Mouse (Mus musculus) lung, embryonic 15.5 days (tissue): ENCODE measurements at regions not wholly inside any gene's neighbourhood (a gene's known extent, or its start where the extent isn't known, plus 50 kb on each side); places are given as distances from the start of the nearest gene placed in this dataset.

ENCODE experiments used
- ATAC-seq: fragments of 200-750 bp; cut with Nextera tagmentation; 2 replicates; pipeline ENCODE4 v1.8.0; 2017; ENCODE audit warnings: moderate number of reproducible peaks, borderline replicate concordance; ENCODE audit not compliant: low FRiP score, low TSS enrichment; ENCODE audit errors: extremely low read depth
- H3K27ac ChIP-seq: fragments of 300-500 bp; sonication (generic); 2 replicates; pipeline ENCODE4 v1.5.1; 2015; ENCODE audit warnings: moderate library complexity, mild to moderate bottlenecking, inconsistent platforms
- H3K27me3 ChIP-seq: fragments of 300-500 bp; sonication (generic); 2 replicates; pipeline ENCODE4 v1.6.1; 2015; ENCODE audit warnings: inconsistent platforms
- H3K36me3 ChIP-seq: fragments of 300-500 bp; sonication (generic); 2 replicates; pipeline ENCODE4 v1.6.1; 2015; ENCODE audit warnings: inconsistent platforms
- H3K4me1 ChIP-seq: fragments of 300-500 bp; sonication (generic); 2 replicates; pipeline ENCODE4 v1.6.1; 2015; ENCODE audit warnings: inconsistent platforms
- H3K4me2 ChIP-seq: fragments of 300-500 bp; sonication (generic); 2 replicates; pipeline ENCODE4 v1.6.1; 2015; ENCODE audit warnings: inconsistent platforms, mild to moderate bottlenecking, moderate library complexity
- H3K4me3 ChIP-seq: fragments of 300-500 bp; sonication (generic); 2 replicates; pipeline ENCODE4 v1.5.1; 2015; ENCODE audit warnings: mild to moderate bottlenecking, inconsistent platforms
- H3K9ac ChIP-seq: fragments of 300-500 bp; sonication (generic); 2 replicates; pipeline ENCODE4 v1.6.1; 2015; ENCODE audit warnings: inconsistent platforms
- H3K9me3 ChIP-seq: fragments of 300-500 bp; sonication (generic); 2 replicates; pipeline ENCODE4 v1.6.1; 2016; ENCODE audit warnings: inconsistent platforms
- WGBS: fragments of 180-500 bp; shearing (Covaris S2); methylation state at CpG from one replicate; pipeline ENCODE4 v1.1.7; 2015; 5-methylcytosine and 5-hydroxymethylcytosine counted together

- H3K4me3 ChIP-seq, result no peak overlapping the region
- H3K4me2 ChIP-seq, result no peak overlapping the region
- H3K9me3 ChIP-seq, result no peaks in the 10 kb centered on the region
- no peaks in the 10 kb centered on the region for H3K27me3 ChIP-seq
- peak overlapping the region; percentile 79 for H3K27ac ChIP-seq
- ATAC-seq, result peak; percentile 20; the same call in 1 of the 2 replicates
- 22% methylated on average over 5 of the region's 5 CpGs for WGBS
- no peak overlapping the region for H3K9ac ChIP-seq
- H3K4me1 ChIP-seq, result peaks cover 56% of the 10 kb centered on the region
- H3K36me3 ChIP-seq, result no peaks in the 10 kb centered on the region
These were observed 98.6 kb upstream of the Ankrd55 start for GRCm38 (mm10) chr13:112189605-112190004.

GRCm38 (mm10) chr13:112192192-112192905, 95.9 kb upstream of the Ankrd55 start:
- Histone ChIP-seq H3K9ac (no peak overlapping the region), H3K36me3 (no peaks in the 10 kb centered on the region), H3K4me3 (no peak overlapping the region), H3K4me2 (no peak overlapping the region), H3K27me3 (no peaks in the 10 kb centered on the region), H3K4me1 (peaks cover 44% of the 10 kb centered on the region), H3K27ac (0 out of 2 replicates have a peak overlapping the region, but pooled peaks have one; percentile 1), H3K9me3 (no peaks in the 10 kb centered on the region)
- ATAC-seq, result no peak
- WGBS, result 24% methylated on average over 9 of the region's 9 CpGs

GRCm38 (mm10) chr13:112193676-112194075, 94.6 kb upstream of the Ankrd55 start:
- Histone ChIP-seq H3K4me1 (peaks cover 32% of the 10 kb centered on the region), H3K4me2 (no peak overlapping the region), H3K36me3 (no peaks in the 10 kb centered on the region), H3K4me3 (no peak overlapping the region), H3K9ac (no peak overlapping the region), H3K9me3 (no peaks in the 10 kb centered on the region), H3K27ac (no peak overlapping the region), H3K27me3 (no peaks in the 10 kb centered on the region)
- no peak for ATAC-seq
- WGBS, result 70% methylated on average over 4 of the region's 5 CpGs

GRCm38 (mm10) chr13:112194991-112195390, 93.3 kb upstream of the Ankrd55 start:
- Histone ChIP-seq H3K4me1 (peaks cover 19% of the 10 kb centered on the region), H3K4me2 (no peak overlapping the region), H3K27me3 (no peaks in the 10 kb centered on the region), H3K9me3 (no peaks in the 10 kb centered on the region), H3K27ac (no peak overlapping the region), H3K4me3 (no peak overlapping the region), H3K9ac (no peak overlapping the region), H3K36me3 (no peaks in the 10 kb centered on the region)
- WGBS, result 74% methylated on average over 5 of the region's 5 CpGs
- no peak for ATAC-seq

- 8% methylated on average over 13 of the region's 13 CpGs for WGBS
- peak; percentile 19; the same call in 1 of the 2 replicates for ATAC-seq
- Histone ChIP-seq H3K36me3 (no peaks in the 10 kb centered on the region), H3K4me1 (peaks cover 9% of the 10 kb centered on the region; the same call in 1 of the 2 replicates), H3K4me2 (peak overlapping the region; percentile 45), H3K4me3 (0 out of 2 replicates have a peak overlapping the region, but pooled peaks have one; percentile 9), H3K27ac (peak overlapping the region; percentile 25; the same call in 1 of the 2 replicates), H3K27me3 (no peaks in the 10 kb centered on the region), H3K9me3 (no peaks in the 10 kb centered on the region), H3K9ac (no peak overlapping the region)
These were observed 91.5 kb upstream of the Ankrd55 start for GRCm38 (mm10) chr13:112196789-112197188.

- no peak overlapping the region for H3K4me2 ChIP-seq
- no peaks in the 10 kb centered on the region; the same call in 1 of the 2 replicates for H3K4me1 ChIP-seq
- no peaks in the 10 kb centered on the region for H3K36me3 ChIP-seq
- WGBS, result 79% methylated on average over 8 of the region's 8 CpGs
- no peaks in the 10 kb centered on the region for H3K27me3 ChIP-seq
- no peak overlapping the region for H3K9ac ChIP-seq
- no peak for ATAC-seq
- no peak overlapping the region for H3K4me3 ChIP-seq
- no peaks in the 10 kb centered on the region for H3K9me3 ChIP-seq
- H3K27ac ChIP-seq, result no peak overlapping the region
These were observed 84.5 kb upstream of the Ankrd55 start for GRCm38 (mm10) chr13:112203721-112204120.

- Histone ChIP-seq H3K4me3 (no peak overlapping the region), H3K4me1 (no peaks in the 10 kb centered on the region; the same call in 1 of the 2 replicates), H3K27me3 (no peaks in the 10 kb centered on the region), H3K36me3 (no peaks in the 10 kb centered on the region), H3K4me2 (no peak overlapping the region), H3K27ac (no peak overlapping the region), H3K9me3 (no peaks in the 10 kb centered on the region), H3K9ac (no peak overlapping the region)
- ATAC-seq, result 0 out of 2 replicates have a peak, but pooled peaks have one; percentile 23
- WGBS, result 66% methylated on average over 3 of the region's 3 CpGs
These were observed 84.0 kb upstream of the Ankrd55 start for GRCm38 (mm10) chr13:112204204-112204603.

GRCm38 (mm10) chr13:112204813-112205212, 83.4 kb upstream of the Ankrd55 start:
- H3K27ac ChIP-seq, result no peak overlapping the region
- H3K4me3 ChIP-seq, result no peak overlapping the region
- no peak for ATAC-seq
- H3K27me3 ChIP-seq, result no peaks in the 10 kb centered on the region
- H3K9me3 ChIP-seq, result no peaks in the 10 kb centered on the region
- H3K36me3 ChIP-seq, result no peaks in the 10 kb centered on the region
- no peak overlapping the region for H3K4me2 ChIP-seq
- WGBS, result 70% methylated on average over 5 of the region's 5 CpGs
- H3K9ac ChIP-seq, result no peak overlapping the region
- no peaks in the 10 kb centered on the region; the same call in 1 of the 2 replicates for H3K4me1 ChIP-seq

GRCm38 (mm10) chr13:112207617-112208235, 80.5 kb upstream of the Ankrd55 start:
- Histone ChIP-seq H3K27me3 (no peaks in the 10 kb centered on the region), H3K4me1 (no peaks in the 10 kb centered on the region; the same call in 1 of the 2 replicates), H3K27ac (no peak overlapping the region), H3K9ac (no peak overlapping the region), H3K9me3 (no peaks in the 10 kb centered on the region), H3K36me3 (no peaks in the 10 kb centered on the region), H3K4me2 (no peak overlapping the region), H3K4me3 (no peak overlapping the region)
- ATAC-seq, result no peak
- 82% methylated on average over 12 of the region's 12 CpGs for WGBS

- Histone ChIP-seq H3K9me3 (no peaks in the 10 kb centered on the region), H3K4me3 (no peak overlapping the region), H3K27me3 (no peaks in the 10 kb centered on the region), H3K9ac (no peak overlapping the region), H3K27ac (no peak overlapping the region), H3K4me1 (no peaks in the 10 kb centered on the region), H3K4me2 (no peak overlapping the region), H3K36me3 (no peaks in the 10 kb centered on the region)
- no peak for ATAC-seq
- 62% methylated on average over 9 of the region's 9 CpGs for WGBS
These were observed 76.4 kb upstream of the Ankrd55 start for GRCm38 (mm10) chr13:112211841-112212240.

GRCm38 (mm10) chr13:112212391-112212790, 75.9 kb upstream of the Ankrd55 start:
- Histone ChIP-seq H3K4me3 (no peak overlapping the region), H3K9me3 (no peaks in the 10 kb centered on the region), H3K36me3 (no peaks in the 10 kb centered on the region), H3K4me2 (no peak overlapping the region), H3K27ac (no peak overlapping the region), H3K4me1 (no peaks in the 10 kb centered on the region), H3K9ac (no peak overlapping the region), H3K27me3 (no peaks in the 10 kb centered on the region)
- 77% methylated on average over 12 of the region's 12 CpGs for WGBS
- no peak for ATAC-seq

- ATAC-seq, result no peak
- no peak overlapping the region for H3K27ac ChIP-seq
- H3K4me1 ChIP-seq, result no peaks in the 10 kb centered on the region
- no peaks in the 10 kb centered on the region for H3K36me3 ChIP-seq
- H3K9ac ChIP-seq, result no peak overlapping the region
- WGBS, result 68% methylated on average over 17 of the region's 17 CpGs
- H3K4me2 ChIP-seq, result no peak overlapping the region
- H3K27me3 ChIP-seq, result no peaks in the 10 kb centered on the region
- no peak overlapping the region for H3K4me3 ChIP-seq
- no peaks in the 10 kb centered on the region for H3K9me3 ChIP-seq
These were observed 74.6 kb upstream of the Ankrd55 start for GRCm38 (mm10) chr13:112213652-112214081.
